Mouse (Mus musculus): Measurements from ENCODE around the gene Slc6a8.

Slc6a8 gene

DNA sequence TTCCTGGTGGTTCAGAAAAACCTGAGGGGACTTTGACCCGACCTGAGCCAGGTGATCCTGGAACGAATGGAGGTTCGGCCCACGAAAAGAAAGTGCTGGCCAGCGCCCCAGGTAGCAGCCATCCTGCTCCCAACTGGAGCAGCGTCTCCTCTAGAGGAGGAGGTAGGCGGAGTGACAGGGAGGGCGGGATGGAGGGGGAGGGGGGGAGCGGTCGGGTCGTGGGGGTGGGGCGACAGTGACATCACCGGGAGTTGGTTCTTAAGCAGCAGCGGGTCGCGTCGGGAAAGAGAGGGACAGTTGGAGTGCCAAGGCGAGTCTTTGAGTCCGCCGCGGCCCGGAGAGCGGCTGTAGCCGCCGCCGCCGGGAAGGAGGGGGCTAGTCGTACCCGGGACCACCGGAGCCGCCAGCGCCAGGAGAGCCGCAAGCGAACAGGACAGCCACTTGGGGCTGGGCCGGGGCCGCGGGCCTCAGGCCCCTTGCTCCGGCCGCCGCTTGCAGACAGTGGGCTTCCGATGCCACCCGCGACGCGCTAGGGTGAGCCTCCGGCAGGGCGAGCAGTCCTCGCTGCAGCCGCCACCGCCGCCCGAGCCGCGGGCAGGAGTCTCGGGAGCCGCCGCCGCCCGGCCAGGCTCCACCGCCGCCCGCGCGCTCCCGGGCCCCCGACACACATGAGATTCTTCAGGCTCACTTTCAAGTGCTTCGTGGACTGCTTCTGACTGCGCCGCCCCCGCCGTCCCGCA, at the start of gene Slc6a8:
Slc6a8 (plus strand) TSS at position 272 of the 740 bp plus-strand sequence.
- peak; percentile 32 to 62 for DNase-seq (ENCODE audit: low spot score in 2 of 2)

DNA sequence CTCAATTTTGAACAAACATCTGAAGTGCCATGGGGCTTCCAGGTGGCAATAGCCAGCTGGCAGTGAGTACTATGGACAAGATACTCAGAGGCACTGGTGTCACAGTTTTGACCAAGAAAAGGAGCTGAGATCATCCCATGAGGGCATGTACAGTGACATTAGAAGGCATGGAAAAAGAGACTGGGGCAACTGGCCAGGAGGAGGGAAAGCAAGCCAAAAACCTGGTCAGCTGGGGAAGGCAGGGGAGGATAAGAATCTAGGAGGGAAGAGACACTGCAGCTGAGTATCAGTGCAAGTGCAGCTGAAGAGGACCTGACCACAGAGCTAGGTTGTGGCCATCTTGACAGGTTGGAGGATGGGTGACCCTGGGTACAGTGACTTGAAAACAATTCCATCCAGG, 46.0 kb upstream of the Slc6a8 start:
- no peak for DNase-seq (ENCODE audit: low spot score in 2 of 2)

DNA sequence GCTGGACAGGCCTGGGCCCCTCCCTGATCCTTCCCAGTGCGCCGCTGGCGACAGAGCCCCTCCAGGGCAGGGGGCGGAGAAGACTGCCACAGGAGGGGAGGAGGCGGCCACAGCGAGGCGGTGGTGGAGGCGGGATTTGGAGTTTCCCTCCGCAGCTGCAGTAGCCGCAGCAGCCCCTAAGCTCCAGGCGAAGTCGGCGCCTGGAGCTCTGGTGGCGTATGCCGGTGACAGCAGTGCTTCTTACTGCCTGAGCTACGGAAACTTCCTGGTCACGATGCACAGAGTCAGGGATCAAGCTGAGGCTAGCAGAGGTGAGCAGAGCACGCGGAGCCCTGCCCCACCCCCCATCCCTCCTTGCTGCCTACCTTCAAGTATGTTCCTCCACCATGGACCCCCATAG, 37.5 kb upstream of the Slc6a8 start:
- no peak for DNase-seq (ENCODE audit: low spot score in 2 of 2)

DNA sequence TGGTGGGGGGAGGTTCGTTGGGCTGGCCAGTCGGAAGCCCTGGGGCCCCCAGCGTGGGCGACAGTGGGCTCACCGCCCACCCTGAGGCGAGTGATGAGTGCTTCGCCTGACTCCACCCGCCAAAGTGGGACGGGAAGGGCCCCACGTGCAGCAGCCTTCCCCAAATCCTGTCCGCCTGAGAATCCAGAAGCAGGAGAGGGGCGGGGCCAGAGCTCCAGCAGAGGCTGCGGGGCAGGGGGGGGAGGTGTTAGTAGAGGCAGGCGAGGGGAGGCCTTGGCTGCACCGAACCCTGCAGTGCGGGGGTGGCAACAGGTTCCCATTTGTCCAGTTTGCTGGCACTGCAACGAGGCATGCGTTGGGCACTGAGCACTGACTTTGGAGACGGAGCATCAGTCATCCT, 35.5 kb upstream of the Slc6a8 start:
- DNase-seq (ENCODE audit: low spot score in 2 of 2), result no peak

DNA sequence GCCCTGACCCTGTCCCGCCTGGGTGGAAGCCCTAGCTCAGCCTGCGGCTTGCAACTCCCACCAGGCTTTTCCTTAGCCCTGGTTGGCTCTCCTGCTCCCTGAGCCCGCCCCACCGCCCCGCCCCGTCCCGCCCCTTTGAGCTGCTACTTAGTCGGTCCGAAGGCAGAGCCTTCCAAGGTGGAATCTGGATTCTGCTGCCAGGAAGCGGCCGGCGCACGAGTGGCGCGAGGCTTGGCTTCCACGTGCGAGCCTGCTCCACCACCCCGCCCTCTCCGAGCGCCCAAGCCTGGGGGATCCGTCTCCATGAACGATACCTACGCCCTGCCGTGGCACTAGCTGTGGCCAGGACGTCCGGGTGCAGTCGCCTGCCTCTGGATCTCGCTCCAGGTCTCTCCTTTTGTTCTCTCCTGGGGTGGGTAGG, 33.7 kb upstream of the Slc6a8 start, which contains the start of gene Dusp9:
Dusp9 (plus strand) TSS at position 165 of the 421 bp plus-strand sequence.
- no peak for DNase-seq (ENCODE audit: low spot score in 2 of 2)

DNA sequence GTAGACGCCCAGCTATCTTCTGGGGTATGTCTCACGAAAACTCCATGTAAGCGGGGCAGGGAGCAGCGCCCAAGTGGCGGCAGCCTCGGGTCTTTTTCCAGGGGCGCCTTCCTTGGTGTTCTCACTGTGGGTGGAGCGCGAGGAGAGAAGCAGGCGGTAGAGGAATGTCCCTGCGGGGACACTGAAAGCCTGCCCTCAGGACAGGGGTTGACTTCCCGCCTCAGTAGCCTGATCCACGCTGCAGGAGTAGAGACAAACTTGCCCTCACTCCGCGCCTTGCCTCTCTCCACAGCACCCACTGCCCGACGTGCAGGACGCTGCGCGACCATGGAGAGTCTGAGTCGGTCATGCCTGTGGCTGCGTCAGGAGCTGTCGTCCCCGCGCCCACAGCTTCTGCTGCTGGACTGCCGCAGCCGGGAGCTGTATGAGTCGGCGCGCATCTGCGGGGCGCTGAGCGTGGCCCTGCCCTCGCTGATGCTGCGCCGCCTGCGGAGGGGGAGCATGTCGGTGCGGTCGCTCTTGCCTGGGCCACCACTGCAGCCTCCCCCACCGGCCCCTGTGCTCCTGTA, 33.0 kb upstream of the Slc6a8 start:
- DNase-seq (ENCODE audit: low spot score in 2 of 2), result no peak

DNA sequence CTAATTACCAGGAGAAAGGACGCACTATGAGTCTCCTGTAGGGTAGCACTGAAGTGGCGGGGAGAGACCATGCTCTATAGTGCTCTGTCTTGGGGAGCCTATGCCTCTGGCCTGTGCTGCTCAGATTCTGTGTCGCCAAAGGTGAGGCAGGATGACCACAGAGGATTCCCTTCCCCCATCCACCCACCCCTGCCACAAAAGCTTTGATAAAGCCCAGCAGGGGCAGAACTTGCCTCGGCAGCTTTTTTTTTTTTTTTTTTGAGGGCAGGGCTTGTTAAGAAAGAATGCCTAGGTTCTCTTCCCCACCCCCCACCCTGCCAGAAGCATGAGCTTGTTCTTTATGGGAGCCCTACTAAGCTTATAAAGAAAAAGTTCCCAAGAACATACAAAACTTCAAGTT, 27.8 kb upstream of the Slc6a8 start:
- no peak for DNase-seq (ENCODE audit: low spot score in 2 of 2)

DNA sequence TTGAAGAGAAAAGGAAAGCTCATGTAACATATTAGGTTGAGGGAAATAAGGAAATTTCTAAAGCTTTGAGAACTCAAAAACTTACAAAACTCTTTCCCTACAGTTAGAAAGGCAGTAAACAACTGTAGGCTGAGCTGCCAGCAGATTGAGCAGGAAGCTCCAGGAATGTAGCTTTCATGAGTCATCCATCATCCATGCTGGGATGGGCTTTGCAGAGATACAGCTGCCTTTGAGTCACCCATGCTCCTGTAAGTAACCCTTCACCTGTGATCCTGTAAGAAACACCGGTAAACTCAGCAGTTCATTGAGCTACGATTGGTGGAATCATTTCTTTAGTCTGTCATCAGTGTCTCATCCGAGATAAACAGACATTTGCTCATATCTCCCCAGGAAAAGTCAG, 22.1 kb upstream of the Slc6a8 start:
- DNase-seq (ENCODE audit: low spot score in 2 of 2), result no peak

DNA sequence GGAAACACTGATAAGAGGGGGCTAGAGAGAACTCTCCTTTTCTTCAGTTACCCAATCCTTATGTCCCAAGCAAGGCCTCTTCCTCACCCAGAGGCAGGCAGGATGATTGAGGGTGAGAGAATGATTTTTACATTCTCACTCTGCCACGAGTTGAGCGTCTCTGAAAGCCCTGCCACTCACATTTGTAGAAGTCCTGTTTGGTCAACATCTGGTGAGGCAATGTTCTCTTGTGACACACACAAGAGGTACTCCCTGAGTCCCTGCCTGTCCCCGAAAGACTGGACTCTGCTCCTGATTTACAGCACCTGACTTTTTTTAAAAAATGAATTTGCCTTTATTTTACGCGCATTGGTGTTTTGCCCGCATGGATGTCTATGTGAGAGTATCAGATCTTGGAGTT, 19.6 kb upstream of the Slc6a8 start:
- no peak for DNase-seq (ENCODE audit: low spot score in 2 of 2)

DNA sequence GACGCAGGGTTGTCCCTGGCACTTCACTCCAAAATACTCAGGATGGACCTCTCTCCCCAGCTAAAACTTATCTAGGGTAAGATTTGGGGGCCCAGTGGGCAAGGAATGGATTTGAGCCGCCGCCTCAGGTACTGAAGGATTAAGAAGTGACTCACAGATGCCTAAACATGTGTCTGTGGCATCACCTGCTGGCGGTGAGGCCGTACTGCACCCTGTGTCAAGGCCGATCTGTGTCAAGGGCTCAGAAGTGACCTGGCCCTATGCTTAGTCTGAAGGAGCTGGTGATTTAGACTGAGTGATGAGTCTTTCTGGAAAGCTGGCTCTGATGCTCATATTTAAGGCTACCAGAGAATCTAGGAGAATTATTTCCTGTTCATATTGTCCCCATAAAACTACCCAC, 18.8 kb upstream of the Slc6a8 start:
- DNase-seq (ENCODE audit: low spot score in 2 of 2), result peak; percentile 47 to 57

DNA sequence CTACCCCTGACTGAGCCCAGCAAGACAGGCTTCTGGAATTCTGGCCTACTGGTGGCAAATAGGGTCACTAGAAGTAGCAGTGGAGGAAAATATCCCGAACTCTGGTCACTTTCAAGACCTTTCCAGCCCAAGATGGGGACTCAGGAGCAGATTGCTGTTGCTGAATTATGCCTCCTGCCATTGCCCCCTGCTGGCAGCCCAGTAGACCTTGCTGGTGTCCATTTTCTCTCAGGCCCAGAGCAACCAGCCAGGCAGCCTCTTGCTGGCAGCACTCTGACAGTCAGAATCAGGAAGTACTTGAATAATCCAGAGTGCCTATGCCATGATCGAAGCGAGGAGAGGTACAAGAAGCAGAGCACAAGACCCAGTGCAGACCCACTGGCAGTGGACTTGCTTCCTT, 17.4 kb upstream of the Slc6a8 start:
- no peak for DNase-seq (ENCODE audit: low spot score in 2 of 2)

DNA sequence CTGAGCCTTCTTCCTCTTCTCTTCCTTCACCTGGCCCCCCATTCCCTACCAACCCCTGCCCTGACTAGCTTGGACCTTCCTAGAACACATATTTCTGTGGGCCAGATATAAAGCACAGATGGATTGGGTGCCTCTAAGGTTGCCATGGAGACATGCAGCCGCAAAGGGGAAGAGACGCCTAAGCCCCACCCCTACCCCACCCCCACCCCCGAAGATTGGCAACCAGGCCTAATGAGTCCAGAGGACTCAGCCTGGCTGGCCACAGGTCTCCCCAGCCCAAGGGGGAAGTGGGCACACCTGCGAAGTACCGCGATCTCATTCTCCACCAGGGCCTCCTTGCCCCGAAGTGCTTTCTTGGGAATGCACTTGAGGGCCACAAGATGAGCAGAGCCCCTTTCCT, 14.6 kb upstream of the Slc6a8 start:
- no peak for DNase-seq (ENCODE audit: low spot score in 2 of 2)

DNA sequence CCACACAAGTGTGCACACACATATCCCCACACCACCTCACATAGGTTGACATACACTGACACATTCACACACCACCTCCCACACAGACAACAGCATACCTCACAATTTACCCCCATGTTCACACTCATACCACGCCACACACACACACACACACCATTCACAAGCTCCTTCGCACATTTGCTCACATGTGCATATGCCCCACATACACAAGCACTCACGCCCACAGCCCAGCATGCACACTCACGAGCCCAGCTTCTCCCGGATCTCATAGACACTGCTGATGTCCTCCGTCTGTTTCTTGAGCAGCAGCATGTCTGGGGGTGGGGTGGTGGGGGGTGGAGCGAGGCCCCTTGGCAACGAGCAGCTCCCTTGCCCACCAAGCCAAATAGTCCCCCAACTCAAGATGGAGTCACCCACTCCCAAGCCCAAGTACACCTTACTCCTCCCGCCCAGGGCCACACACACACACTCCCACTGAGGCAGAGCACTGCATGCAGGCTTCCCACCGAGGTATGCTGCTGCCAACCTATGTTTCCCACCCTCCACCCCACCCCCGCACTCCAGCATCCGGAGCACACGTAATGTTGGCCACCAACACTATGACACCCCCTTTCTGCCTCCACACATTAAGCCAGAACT, 13.9 kb upstream of the Slc6a8 start:
- no peak for DNase-seq (ENCODE audit: low spot score in 2 of 2)

DNA sequence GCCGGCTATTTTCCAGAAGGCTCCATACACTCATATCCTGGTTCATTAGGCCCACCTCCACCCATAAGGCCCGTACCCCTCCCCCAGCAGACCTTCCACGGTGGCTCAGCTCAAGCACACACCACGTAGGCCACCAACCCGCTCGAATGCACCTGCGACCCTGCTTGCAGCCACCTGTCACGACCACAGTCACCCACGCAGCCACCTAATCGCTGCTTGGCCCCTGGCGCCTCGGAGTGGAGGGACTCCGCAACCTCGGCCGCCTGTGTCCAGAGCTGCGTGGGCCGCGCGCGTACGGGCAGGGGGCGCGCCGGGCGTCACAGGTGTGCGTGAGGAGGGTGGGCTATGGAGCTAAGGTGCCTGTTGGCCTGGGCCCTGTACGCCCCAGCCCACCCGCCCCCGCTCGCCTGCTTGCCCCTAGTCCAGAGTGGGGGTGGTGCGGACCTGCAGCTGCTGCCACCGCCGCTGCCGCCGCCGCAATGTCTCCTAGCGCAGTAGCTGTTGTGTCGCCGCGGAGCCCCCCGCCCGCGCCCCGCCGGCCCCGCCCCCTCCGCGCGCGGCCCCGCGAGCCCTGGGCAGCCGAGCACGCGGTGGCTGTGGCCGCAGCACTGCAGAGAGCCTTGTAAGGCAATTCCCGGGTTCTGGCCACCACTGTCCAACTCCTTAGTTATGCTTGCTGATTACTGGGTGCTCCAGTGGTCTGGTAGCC, 13.2 kb upstream of the Slc6a8 start, which contains the start of gene Pnck:
Pnck (minus strand) TSS at position 543 of the 709 bp plus-strand sequence.
- peak in 1 of 2 experiments; percentile 39 for DNase-seq (ENCODE audit: low spot score in 2 of 2)

DNA sequence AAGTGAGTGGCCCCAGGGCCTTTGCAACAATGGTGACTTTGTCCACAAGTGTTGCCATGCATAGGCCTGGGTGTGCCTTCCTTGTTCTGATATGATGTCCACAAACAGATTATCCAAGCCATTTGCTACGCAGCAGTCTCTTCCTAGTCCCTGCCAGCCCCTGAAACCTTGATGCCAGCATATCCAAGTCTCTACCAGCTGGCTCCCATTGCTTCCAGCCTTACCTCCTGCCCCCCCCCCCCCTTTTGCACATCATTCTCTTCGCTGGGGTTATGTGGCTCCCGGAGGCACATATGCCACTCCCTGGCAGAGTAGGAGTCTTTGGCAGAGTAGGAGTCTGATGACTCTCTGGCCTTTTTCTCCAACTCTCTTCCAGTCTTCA, 12.7 kb upstream of the Slc6a8 start:
- DNase-seq (ENCODE audit: low spot score in 2 of 2), result no peak

DNA sequence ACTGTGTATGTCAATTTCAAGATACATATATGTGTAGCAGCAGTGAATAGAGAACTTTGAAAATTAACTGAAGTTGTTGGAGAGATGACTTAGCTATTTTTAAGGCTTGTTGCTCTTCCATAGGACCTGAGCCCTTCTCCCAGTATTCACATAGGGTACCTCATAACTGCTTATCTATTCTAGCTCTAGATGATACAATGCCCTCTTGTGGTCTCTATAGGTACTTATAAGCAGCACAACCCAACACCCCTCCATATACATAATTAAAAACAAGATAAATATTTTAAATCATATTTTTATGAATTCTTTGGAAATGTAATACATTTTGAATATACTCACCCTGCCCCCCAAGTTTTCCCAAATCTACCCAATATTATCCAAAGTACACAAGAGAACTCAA, 9.8 kb upstream of the Slc6a8 start:
- DNase-seq (ENCODE audit: low spot score in 2 of 2), result no peak

DNA sequence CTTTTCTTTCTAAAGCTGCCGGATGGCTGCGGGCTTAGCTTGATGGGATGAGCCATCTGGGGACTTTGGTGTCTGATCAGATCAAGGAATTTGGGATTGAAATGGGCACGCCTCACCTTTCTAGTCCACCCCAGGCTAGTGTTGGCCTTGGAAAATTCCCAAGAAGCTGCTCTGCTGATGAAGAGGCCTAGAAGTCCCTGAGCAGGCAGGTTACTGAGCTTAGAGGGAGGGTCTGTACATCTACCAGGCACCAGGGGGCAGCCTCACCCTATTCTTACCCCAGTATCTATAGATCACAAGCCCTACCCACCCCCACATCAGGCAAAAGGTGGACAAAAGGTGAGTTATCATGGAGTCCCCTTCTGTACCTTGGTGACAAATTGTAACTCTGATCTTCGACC, 919 bp upstream of the Slc6a8 start:
- peak; percentile 24 to 47 for DNase-seq (ENCODE audit: low spot score in 2 of 2)

DNA sequence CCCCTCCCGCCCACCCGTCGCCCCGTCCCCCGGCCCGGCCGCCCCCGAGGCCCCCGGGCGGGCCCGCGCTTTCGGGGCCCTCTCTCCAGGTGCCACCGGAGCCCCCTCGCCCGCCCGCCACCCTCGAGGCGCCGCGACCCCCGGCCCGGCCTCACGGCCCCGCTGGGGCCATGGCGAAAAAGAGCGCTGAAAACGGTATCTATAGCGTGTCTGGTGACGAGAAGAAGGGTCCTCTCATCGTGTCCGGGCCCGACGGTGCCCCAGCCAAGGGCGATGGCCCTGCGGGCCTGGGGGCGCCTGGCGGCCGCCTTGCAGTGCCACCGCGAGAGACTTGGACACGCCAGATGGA, 643 bp downstream of the Slc6a8 start:
- DNase-seq (ENCODE audit: low spot score in 2 of 2), result no peak

DNA sequence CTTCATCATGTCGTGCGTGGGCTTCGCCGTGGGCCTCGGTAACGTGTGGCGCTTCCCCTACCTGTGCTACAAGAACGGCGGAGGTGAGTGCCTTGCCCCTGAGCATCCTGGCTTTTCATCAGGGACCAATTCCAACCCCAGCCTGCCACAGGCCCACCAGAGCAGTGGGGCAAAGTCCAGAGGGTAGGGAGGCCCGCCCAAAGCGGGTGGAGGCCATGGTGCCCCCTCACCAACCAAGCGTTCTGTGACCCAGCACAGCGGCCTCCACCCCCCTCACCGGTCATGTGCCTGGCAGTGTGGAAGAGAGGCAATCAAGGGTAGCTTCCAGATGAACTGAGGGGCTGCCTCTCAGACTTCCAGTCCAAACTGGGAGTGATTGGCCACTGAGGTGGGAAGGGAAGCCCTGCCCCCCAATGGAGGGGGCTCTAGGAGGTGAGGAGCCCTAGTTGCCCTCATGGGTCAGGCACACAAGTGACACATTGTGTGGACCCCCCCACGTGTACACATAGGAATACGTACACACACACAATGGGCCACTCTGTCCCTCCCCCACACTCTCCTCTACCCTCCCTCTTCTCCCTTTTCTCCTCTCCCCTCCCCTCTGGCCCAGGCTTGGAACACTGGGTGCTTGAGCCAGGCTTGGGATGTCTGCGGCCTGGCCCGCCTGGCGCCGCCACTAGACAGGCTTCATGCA, 1.2 kb downstream of the Slc6a8 start:
- DNase-seq (ENCODE audit: low spot score in 2 of 2), result no peak

DNA sequence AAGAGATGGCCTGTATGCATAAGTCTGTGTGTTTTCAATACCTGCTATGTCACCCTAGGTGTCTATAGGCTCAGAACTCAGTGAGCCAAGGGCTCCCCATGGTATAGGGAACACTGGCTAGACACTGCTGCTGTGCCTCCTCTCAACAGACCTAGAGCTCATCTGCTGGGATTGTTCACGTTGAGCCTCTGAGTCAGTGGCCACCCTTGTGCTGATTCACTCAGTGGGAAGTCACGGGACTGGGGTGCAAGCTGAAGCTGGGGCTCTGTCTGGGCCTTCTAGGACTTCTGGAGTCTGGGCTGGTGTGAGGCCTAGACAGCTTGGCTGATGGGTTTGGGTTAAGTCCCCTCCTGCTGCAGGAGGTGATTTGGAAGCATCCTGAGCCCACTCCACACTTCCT, 2.3 kb downstream of the Slc6a8 start:
- DNase-seq (ENCODE audit: low spot score in 2 of 2), result no peak

DNA sequence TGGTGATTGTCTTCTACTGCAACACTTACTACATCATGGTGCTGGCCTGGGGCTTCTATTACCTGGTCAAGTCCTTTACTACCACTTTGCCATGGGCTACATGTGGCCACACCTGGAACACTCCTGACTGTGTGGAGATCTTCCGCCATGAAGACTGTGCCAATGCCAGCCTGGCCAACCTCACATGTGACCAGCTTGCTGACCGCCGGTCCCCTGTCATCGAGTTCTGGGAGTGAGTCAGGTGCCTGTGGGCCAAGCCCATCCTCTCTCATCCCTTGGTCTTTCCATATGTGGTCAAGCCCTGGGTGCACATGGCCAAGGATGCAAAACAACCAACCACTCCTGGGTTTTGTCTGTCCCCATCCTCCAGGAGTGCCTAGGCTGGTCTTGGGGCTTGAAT, 3.7 kb downstream of the Slc6a8 start:
- no peak for DNase-seq (ENCODE audit: low spot score in 2 of 2)

DNA sequence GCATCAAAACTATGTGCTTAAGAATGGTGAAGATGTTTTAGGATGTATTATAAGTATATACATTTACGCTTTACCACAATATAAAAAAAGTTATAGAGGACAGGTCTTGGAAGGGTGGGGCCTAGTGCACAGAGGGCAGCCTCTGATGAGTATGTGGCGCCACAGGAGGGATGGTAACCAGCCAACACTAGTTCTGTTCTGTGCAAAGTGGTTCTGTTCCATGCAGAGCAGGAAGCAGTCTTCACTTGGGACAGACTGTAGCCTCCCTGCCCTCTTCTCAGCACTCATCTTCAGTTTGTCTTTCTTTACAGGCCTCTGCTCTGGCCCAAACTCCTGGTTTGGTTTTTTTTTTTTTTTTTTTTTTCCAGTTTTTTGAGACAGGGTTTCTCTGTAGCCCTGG, 11.2 kb downstream of the Slc6a8 start:
- no peak for DNase-seq (ENCODE audit: low spot score in 2 of 2)

Measured in cerebellum, postnatal 4 days (tissue).